Mouse (Mus musculus) cerebral cortex, adult 2 months (tissue): Measurements from ENCODE around the gene Defb19.

Experiments used
- WGBS: fragments of 180-500 bp; shearing (Covaris S2); methylation state at CpG from one replicate; pipeline ENCODE4 v1.1.7; 2018; 5-methylcytosine and 5-hydroxymethylcytosine counted together

Gene Defb19

DNA sequence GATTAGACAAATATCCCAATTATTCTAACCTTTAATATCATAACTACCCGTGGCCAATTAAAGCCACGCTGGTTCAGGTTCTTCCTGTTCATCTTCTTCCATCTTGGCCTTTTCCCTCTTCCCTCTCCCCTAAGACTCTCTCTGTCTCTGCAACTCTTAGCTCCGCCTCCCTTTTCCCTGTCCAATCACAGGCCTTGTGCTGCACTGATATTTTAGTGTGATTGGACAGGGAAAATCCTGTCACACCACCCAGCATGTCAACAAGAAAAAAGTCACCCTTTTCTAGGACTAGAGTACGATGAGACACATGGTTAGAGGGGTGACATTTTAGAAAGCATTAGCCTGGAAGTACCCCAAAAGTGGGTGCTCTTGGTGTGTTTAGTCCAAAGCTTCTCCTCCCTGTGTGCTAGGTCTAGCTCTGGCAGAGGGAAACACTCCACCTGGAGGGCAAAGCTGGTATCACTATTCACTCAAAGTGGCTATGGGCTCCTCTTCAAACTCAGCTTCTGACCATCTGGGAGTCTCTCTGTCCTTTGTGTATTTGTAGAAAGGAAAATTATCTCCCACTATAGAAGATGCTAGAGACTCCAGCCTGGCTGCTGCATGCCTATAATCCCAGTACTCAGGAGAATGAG is 6.9 kb upstream of the Defb19 start:
- 80% methylated on average over 4 of the region's 4 CpGs for WGBS

DNA sequence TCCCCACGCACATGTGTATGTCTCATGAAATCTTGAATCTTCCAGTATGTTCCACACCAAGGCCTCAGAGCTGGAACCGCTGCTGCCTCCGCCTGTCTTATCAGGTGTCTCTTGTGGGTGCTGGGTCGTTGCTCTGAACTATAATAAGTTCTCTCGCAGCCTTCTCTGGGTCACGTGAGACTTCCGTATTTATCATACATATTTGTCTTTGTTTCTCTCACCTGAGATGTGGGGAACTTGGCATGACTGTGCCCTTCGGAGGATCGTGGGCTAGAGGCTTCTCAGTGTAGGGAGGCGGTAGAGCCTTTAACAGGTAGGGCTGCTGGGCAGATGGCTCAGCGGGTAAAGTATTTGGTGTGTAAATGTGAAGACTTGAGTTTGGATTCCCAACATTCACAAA is 500 bp upstream of the Defb19 start:
- 91% methylated on average over 11 of the region's 11 CpGs for WGBS

DNA sequence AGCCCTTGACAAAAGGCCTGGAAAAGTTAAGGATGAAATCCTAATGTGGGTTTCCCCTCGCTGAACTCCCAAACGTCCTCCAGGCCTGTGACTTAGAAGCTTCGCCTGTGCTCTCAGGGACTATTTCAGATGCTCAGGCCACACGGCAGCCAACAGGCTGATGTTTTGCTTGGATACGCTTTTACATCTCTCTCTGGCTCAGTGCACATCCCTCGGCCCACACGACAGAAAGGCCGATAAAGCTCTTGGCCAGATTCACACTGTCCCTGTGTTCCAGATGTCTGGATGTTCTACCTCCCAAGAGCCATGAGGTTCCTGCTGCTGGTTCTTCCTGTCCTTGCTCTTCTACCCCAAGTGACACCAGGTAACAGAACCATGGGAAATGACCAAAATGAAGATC is 6.6 kb downstream of the Defb19 start:
- 94% methylated on average over 8 of the region's 8 CpGs for WGBS

DNA sequence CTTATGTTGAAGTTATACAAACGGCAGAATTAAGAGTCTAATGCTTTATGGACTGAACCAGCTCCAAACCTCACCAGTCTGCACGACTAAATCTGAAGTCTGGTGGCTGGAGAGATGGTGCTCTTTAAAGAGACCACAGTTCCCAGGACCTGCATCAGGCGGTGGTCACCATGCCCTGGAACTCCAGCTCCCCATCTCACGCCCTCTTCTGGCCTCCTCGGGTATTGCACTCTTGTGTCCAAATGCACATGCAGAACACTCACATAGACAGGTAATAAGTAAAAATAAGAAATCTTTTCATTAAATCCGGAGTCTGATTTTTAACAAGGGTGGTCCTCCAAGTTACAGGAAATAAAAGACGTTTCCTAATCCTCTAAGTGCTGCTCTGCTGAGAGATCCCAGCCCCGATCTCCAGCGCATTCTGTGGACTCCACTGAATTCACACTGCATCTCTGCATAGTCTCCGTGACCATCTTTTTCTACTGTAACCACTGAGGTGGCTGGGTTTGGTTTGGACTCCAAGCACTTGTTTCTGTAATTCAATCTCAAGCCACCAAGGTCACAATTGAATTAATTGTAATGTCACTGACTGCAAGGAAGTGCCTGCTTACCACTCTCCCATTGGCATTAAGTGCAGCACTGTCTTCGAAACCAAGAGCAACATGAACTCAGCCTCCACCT is 7.9 kb downstream of the Defb19 start, which contains the start of gene Defb21:
Gene Defb21 (plus strand): TSS at position 631 of the 681 bp plus-strand sequence.
- 65% methylated on average over 11 of the region's 11 CpGs for WGBS

DNA sequence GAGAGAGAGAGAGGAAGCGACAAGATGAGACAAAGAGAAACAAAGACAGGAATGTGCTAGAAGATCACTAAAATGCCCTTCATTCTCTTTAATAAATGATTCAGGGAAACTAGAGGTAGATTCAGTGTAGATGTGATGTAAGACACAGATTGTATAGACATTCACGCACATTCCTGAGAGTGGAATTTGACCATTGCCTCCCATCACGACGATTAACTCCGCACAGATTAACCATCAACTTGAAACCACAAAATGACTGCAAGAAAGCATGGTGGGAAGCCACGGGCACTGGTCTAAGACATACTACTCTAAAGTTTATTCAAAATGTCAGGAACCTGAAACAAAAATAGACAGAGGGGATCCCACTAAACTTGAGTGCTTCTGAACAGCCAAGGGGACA is 9.8 kb downstream of the Defb19 start:
- 93% methylated on average over 6 of the region's 6 CpGs for WGBS

- 85% methylated on average over 4 of the region's 4 CpGs for WGBS
These were observed 10.2 kb downstream of the Defb19 start for GRCm38 (mm10) chr2:152569881-152570280.

GRCm38 (mm10) chr2:152569038-152569437 is 11.1 kb downstream of the Defb19 start, which contains the start of gene Gm17416:
Gene Gm17416 (plus strand): TSS chr2:152569338.
- 82% methylated on average over 5 of the region's 5 CpGs for WGBS

DNA sequence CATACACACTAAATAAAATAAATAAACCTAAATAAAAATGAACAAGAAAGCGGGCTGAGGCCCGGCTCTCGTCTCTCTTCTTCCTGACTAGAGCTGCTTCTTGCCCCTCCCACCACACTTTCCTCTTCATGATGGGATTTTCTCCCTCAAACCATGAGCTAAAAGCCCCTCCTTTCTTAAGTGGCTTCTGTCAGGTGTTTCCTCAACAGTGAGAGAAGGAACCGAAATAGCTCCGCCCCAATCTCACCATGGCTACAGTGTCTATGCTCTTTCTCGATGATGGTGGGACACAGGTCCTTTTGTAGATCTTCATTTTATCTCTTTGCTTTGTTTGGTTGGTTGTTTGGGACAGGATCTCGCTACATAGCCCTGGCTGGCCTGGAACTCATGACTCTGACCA is 23.5 kb downstream of the Defb19 start:
- WGBS, result 90% methylated on average over 7 of the region's 7 CpGs

GRCm38 (mm10) chr2:152553774-152554423 is 26.2 kb downstream of the Defb19 start:
- WGBS, result 10% methylated on average over 16 of the region's 16 CpGs

GRCm38 (mm10) chr2:152548124-152548523 is 32.0 kb downstream of the Defb19 start:
- WGBS, result 80% methylated on average over 5 of the region's 5 CpGs

DNA sequence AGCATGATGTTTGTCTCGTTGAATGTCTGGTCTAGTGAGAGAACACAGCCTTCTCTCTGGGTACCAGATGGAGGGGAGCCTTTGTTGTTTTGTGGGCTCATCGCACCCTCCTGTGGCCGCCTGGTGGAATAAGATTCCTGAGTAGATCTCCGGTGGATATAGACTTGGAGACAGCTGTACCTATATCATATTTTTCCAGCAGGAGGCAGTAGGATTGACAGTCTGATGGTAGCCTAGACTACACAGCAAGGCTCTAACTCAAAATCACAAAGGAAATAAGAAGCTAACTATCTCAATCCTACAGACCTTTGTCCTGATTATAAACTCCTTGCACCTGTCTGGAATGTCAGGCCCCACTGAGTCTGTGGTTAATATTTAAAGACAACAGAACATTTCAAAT is 35.4 kb downstream of the Defb19 start:
- 14% methylated on average over 4 of the region's 4 CpGs for WGBS

DNA sequence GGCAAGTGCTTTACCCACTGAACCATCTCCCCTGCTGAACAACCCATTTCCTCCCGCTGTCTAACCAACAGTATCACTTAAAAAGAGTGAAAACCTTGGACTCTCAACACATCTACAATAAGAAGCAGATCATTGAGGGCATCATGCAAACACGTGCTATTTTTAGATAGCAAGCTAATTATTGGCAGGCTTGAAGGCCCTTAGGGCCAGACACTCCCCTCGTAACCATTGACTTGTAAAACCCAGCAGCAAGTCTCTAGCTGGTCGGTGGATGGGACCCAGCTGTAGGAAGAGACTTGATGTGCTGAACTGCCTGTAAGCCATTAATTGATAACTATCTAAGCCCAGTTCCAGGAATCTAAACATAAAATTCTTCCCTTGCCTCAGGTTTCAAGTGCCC is 36.6 kb downstream of the Defb19 start:
- 81% methylated on average over 4 of the region's 4 CpGs for WGBS

- whole genome bisulfite sequencing, result 79% methylated on average over 2 of the region's 2 CpGs
These were observed 37.2 kb downstream of the Defb19 start for GRCm38 (mm10) chr2:152542897-152543296.

DNA sequence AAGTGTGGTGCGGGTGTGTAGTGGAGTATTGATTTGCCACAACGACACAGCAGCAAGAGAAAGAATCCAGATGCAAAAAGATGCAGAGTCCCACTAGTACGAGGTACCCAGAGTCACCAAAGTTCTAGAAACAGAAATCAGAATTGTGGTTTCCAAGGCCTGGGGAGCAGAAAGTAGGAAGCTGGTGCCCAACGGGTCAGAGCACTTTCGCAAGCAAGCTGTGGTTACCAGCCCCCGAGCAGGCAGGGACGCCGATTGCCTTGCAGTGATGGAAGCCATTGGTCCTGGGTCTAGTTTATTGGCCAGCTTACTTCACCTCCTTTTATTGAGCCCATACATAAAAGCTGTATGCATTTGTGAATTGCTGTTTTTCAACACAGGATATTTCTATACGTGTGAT is 38.1 kb downstream of the Defb19 start:
- 82% methylated on average over 9 of the region's 9 CpGs for WGBS

GRCm38 (mm10) chr2:152539944-152540710 is 40.0 kb downstream of the Defb19 start, which contains the start of gene Defb29:
Gene Defb29 (minus strand): TSS chr2:152540098.
- 64% methylated on average over 13 of the region's 13 CpGs for WGBS
